Mouse (Mus musculus): Measurements from ENCODE around the gene Fpr2. TPM values are rescaled to one million over a fixed set of nuclear protein-coding genes. Genes with fewer than 3 reads are reported as not detected.

The Fpr2 gene
- polyA plus RNA-seq, 1 experiment = not detected

GRCm38 (mm10) chr17:17857446-17857845 is 30.2 kb upstream of the Fpr2 start:
- Histone ChIP-seq H3K4me3 (ENCODE audit: low read depth, low read length) (no peak overlapping the region), H3K9ac (ENCODE audit: low read depth, poor library complexity, severe bottlenecking) (no peak overlapping the region), H3K27me3 (ENCODE audit: control insufficient read depth, insufficient read depth, low read length, poor library complexity, severe bottlenecking) (no peaks in the 10 kb centered on the region), H3K4me1 (ENCODE audit: control insufficient read depth, insufficient read depth, low read length) (peaks cover 2% of the 10 kb centered on the region), H3K9me3 (replicated peaks; ENCODE audit: control insufficient read depth, insufficient read depth, low read length, poor library complexity, severe bottlenecking) (no peaks in the 10 kb centered on the region), H3K27ac (ENCODE audit: insufficient read depth, low read length) (no peak overlapping the region), H3K36me3 (ENCODE audit: control insufficient read depth, insufficient read depth, low read length, poor library complexity, severe bottlenecking) (no peaks in the 10 kb centered on the region)
- no peak for TF ChIP-seq POLR2A (IDR thresholded peaks at IDR 0.05; ENCODE audit: insufficient read depth, low read length)
- no peak for TF ChIP-seq EP300 (IDR thresholded peaks at IDR 0.05; ENCODE audit: insufficient read depth, low read depth, low read length)
- no peak for TF ChIP-seq CTCF (IDR thresholded peaks at IDR 0.05; ENCODE audit: low read depth, low read length)

DNA sequence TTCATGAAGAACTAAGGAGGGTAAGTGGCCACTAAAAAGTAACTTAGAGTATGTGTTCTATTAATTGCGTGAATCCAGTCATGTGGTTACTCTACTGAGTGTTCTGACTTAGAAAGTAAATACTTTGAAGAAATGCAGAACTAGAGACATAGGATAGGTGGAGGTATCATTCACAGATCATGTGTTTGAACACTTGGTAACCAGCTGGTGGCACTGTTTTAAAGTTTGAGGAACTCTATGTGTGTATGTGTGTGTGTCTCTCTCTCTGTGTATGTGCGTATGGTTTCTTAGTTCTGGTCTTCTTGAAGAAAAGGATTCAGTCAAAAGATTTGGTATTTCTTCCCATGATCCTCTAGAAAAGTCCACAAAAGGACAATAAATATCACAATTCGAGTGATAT is 27.5 kb upstream of the Fpr2 start:
- TF ChIP-seq POLR2A (IDR thresholded peaks at IDR 0.05; ENCODE audit: insufficient read depth, low read length) = no peak
- TF ChIP-seq EP300 (IDR thresholded peaks at IDR 0.05; ENCODE audit: insufficient read depth, low read depth, low read length) = no peak
- TF ChIP-seq CTCF (IDR thresholded peaks at IDR 0.05; ENCODE audit: low read depth, low read length) = no peak
- Histone ChIP-seq H3K27me3 (ENCODE audit: control insufficient read depth, insufficient read depth, low read length, poor library complexity, severe bottlenecking) (no peaks in the 10 kb centered on the region), H3K4me1 (ENCODE audit: control insufficient read depth, insufficient read depth, low read length) (no peaks in the 10 kb centered on the region), H3K9me3 (replicated peaks; ENCODE audit: control insufficient read depth, insufficient read depth, low read length, poor library complexity, severe bottlenecking) (no peaks in the 10 kb centered on the region), H3K9ac (ENCODE audit: low read depth, poor library complexity, severe bottlenecking) (no peak overlapping the region), H3K4me3 (ENCODE audit: low read depth, low read length) (no peak overlapping the region), H3K36me3 (ENCODE audit: control insufficient read depth, insufficient read depth, low read length, poor library complexity, severe bottlenecking) (no peaks in the 10 kb centered on the region), H3K27ac (ENCODE audit: insufficient read depth, low read length) (no peak overlapping the region)

- Histone ChIP-seq H3K27me3 (ENCODE audit: control insufficient read depth, insufficient read depth, low read length, poor library complexity, severe bottlenecking) (no peaks in the 10 kb centered on the region), H3K9me3 (replicated peaks; ENCODE audit: control insufficient read depth, insufficient read depth, low read length, poor library complexity, severe bottlenecking) (no peaks in the 10 kb centered on the region), H3K4me3 (ENCODE audit: low read depth, low read length) (no peak overlapping the region), H3K27ac (ENCODE audit: insufficient read depth, low read length) (no peak overlapping the region), H3K36me3 (ENCODE audit: control insufficient read depth, insufficient read depth, low read length, poor library complexity, severe bottlenecking) (no peaks in the 10 kb centered on the region), H3K4me1 (ENCODE audit: control insufficient read depth, insufficient read depth, low read length) (no peaks in the 10 kb centered on the region), H3K9ac (ENCODE audit: low read depth, poor library complexity, severe bottlenecking) (no peak overlapping the region)
- TF ChIP-seq EP300 (IDR thresholded peaks at IDR 0.05; ENCODE audit: insufficient read depth, low read depth, low read length) (no peak), POLR2A (IDR thresholded peaks at IDR 0.05; ENCODE audit: insufficient read depth, low read length) (no peak), CTCF (IDR thresholded peaks at IDR 0.05; ENCODE audit: low read depth, low read length) (no peak)
Measured at GRCm38 (mm10) chr17:17862360-17862759, 25.3 kb upstream of the Fpr2 start.

- Histone ChIP-seq H3K4me3 (ENCODE audit: low read depth, low read length) (no peak overlapping the region), H3K36me3 (ENCODE audit: control insufficient read depth, insufficient read depth, low read length, poor library complexity, severe bottlenecking) (no peaks in the 10 kb centered on the region), H3K9me3 (replicated peaks; ENCODE audit: control insufficient read depth, insufficient read depth, low read length, poor library complexity, severe bottlenecking) (no peaks in the 10 kb centered on the region), H3K4me1 (ENCODE audit: control insufficient read depth, insufficient read depth, low read length) (no peaks in the 10 kb centered on the region), H3K27ac (ENCODE audit: insufficient read depth, low read length) (no peak overlapping the region), H3K9ac (ENCODE audit: low read depth, poor library complexity, severe bottlenecking) (no peak overlapping the region), H3K27me3 (ENCODE audit: control insufficient read depth, insufficient read depth, low read length, poor library complexity, severe bottlenecking) (no peaks in the 10 kb centered on the region)
- TF ChIP-seq CTCF (IDR thresholded peaks at IDR 0.05; ENCODE audit: low read depth, low read length) (no peak), POLR2A (IDR thresholded peaks at IDR 0.05; ENCODE audit: insufficient read depth, low read length) (no peak), EP300 (IDR thresholded peaks at IDR 0.05; ENCODE audit: insufficient read depth, low read depth, low read length) (no peak)
Measured at GRCm38 (mm10) chr17:17865168-17865567, 22.5 kb upstream of the Fpr2 start.

- Histone ChIP-seq H3K36me3 (ENCODE audit: control insufficient read depth, insufficient read depth, low read length, poor library complexity, severe bottlenecking) (no peaks in the 10 kb centered on the region), H3K9ac (ENCODE audit: low read depth, poor library complexity, severe bottlenecking) (no peak overlapping the region), H3K27me3 (ENCODE audit: control insufficient read depth, insufficient read depth, low read length, poor library complexity, severe bottlenecking) (no peaks in the 10 kb centered on the region), H3K4me1 (ENCODE audit: control insufficient read depth, insufficient read depth, low read length) (no peaks in the 10 kb centered on the region), H3K27ac (ENCODE audit: insufficient read depth, low read length) (no peak overlapping the region), H3K9me3 (replicated peaks; ENCODE audit: control insufficient read depth, insufficient read depth, low read length, poor library complexity, severe bottlenecking) (no peaks in the 10 kb centered on the region), H3K4me3 (ENCODE audit: low read depth, low read length) (no peak overlapping the region)
- TF ChIP-seq POLR2A (IDR thresholded peaks at IDR 0.05; ENCODE audit: insufficient read depth, low read length) = no peak
Measured at GRCm38 (mm10) chr17:17866801-17867469, 20.7 kb upstream of the Fpr2 start.

- TF ChIP-seq POLR2A (IDR thresholded peaks at IDR 0.05; ENCODE audit: insufficient read depth, low read length) (no peak), CTCF (IDR thresholded peaks at IDR 0.05; ENCODE audit: low read depth, low read length) (no peak)
- no peaks in the 10 kb centered on the region for H3K9me3 ChIP-seq (replicated peaks; ENCODE audit: control insufficient read depth, insufficient read depth, low read length, poor library complexity, severe bottlenecking)
- no peak overlapping the region for H3K27ac ChIP-seq (ENCODE audit: insufficient read depth, low read length)
- H3K27me3 ChIP-seq (ENCODE audit: control insufficient read depth, insufficient read depth, low read length, poor library complexity, severe bottlenecking) = no peaks in the 10 kb centered on the region
- no peaks in the 10 kb centered on the region for H3K4me1 ChIP-seq (ENCODE audit: control insufficient read depth, insufficient read depth, low read length)
- H3K36me3 ChIP-seq (ENCODE audit: control insufficient read depth, insufficient read depth, low read length, poor library complexity, severe bottlenecking) = no peaks in the 10 kb centered on the region
- no peak overlapping the region for H3K9ac ChIP-seq (ENCODE audit: low read depth, poor library complexity, severe bottlenecking)
- no peak overlapping the region for H3K4me3 ChIP-seq (ENCODE audit: low read depth, low read length)
Measured at GRCm38 (mm10) chr17:17870892-17871550, 16.6 kb upstream of the Fpr2 start.
